Mouse (Mus musculus): Measurements from ENCODE around the gene Eci1. TPM values are rescaled to one million over a fixed set of nuclear protein-coding genes. Genes with fewer than 3 reads are reported as not detected.

The Eci1 gene
- total and polyA plus RNA-seq, 2 experiments from 2014 or later: 22.0 to 30.0 TPM

GRCm38 (mm10) chr17:24485090-24485860 is 58.8 kb downstream of the Eci1 start:
- no peak overlapping the region for H3K4me3 ChIP-seq (ENCODE audit: low read depth, low read length)
- no peak for ATAC-seq
- peak overlapping the region; percentile 3; the same call in 1 of the 2 replicates for H3K9ac ChIP-seq
- peaks cover 14% of the 10 kb centered on the region; the same call in 1 of the 2 replicates for H3K4me1 ChIP-seq (ENCODE audit: insufficient read depth)
- TF ChIP-seq CTCF (IDR thresholded peaks at IDR 0.05; ENCODE audit: low read depth): no peak
- 0 out of 2 replicates have a peak overlapping the region, but pooled peaks have one; percentile 29 for H3K27ac ChIP-seq (ENCODE audit: low read depth, low read length)
- no peaks in the 10 kb centered on the region for H3K27me3 ChIP-seq (ENCODE audit: insufficient read depth, low read length)
- peak; percentile 59 for DNase-seq
- no peaks in the 10 kb centered on the region for H3K36me3 ChIP-seq (ENCODE audit: insufficient read depth)
- WGBS: 43% methylated on average over 11 of the region's 11 CpGs
- H3K9me3 ChIP-seq (ENCODE audit: low read length): no peaks in the 10 kb centered on the region
- H3K4me2 ChIP-seq (ENCODE audit: low read depth): no peak overlapping the region

GRCm38 (mm10) chr17:24488186-24488661 is 61.8 kb downstream of the Eci1 start, which contains the start of gene Caskin1:
Gene Caskin1, plus strand, starts transcription at chr17:24488601.
- no peaks in the 10 kb centered on the region for H3K27me3 ChIP-seq (ENCODE audit: insufficient read depth, low read length)
- under 1% methylated on average over 30 of the region's 45 CpGs for WGBS
- H3K36me3 ChIP-seq (ENCODE audit: insufficient read depth): no peaks in the 10 kb centered on the region
- ATAC-seq (peak; percentile 62), DNase-seq (peak; percentile 64)
- peaks cover 18% of the 10 kb centered on the region for H3K4me1 ChIP-seq (ENCODE audit: insufficient read depth)
- no peaks in the 10 kb centered on the region for H3K9me3 ChIP-seq (ENCODE audit: low read length)
- peak within 1 kb of the TSS; percentile 82 for H3K4me3 ChIP-seq (ENCODE audit: low read depth, low read length)
- peak within 1 kb of the TSS; percentile 94 for H3K9ac ChIP-seq
- peak within 1 kb of the TSS; percentile 94 for H3K27ac ChIP-seq (ENCODE audit: low read depth, low read length)
- TF ChIP-seq CTCF (IDR thresholded peaks at IDR 0.05; ENCODE audit: low read depth): no peak
- H3K4me2 ChIP-seq (ENCODE audit: low read depth): peak within 1 kb of the TSS; percentile 88

GRCm38 (mm10) chr17:24488662-24489264 is 62.3 kb downstream of the Eci1 start:
- DNase-seq: peak; percentile 70
- Histone ChIP-seq H3K9me3 (ENCODE audit: low read length) (no peaks in the 10 kb centered on the region), H3K27me3 (ENCODE audit: insufficient read depth, low read length) (no peaks in the 10 kb centered on the region), H3K4me3 (ENCODE audit: low read depth, low read length) (peak overlapping the region; percentile 82), H3K36me3 (ENCODE audit: insufficient read depth) (no peaks in the 10 kb centered on the region), H3K9ac (peak overlapping the region; percentile 94), H3K27ac (ENCODE audit: low read depth, low read length) (peak overlapping the region; percentile 94), H3K4me2 (ENCODE audit: low read depth) (peak overlapping the region; percentile 88), H3K4me1 (ENCODE audit: insufficient read depth) (peaks cover 18% of the 10 kb centered on the region)
- ATAC-seq: peak; percentile 80
- WGBS: 3% methylated on average over 51 of the region's 81 CpGs
- TF ChIP-seq CTCF (IDR thresholded peaks at IDR 0.05; ENCODE audit: low read depth): no peak

Other genes starting within 250 kb of the Eci1 start
- 94.5 and 113 TPM in 2 replicates for gene Tbc1d24, start 221.1 kb upstream of the Eci1 start, total RNA-seq (2014; rRNA removed)
- gene Tbc1d24, start 221.1 kb upstream of the Eci1 start, polyA plus RNA-seq (2015; fragmentation: Nextera tagmentation; extraction: Ambion mirVana): 15.7 and 23.5 TPM in 2 replicates
- gene Ntn3, start 217.1 kb upstream of the Eci1 start, total RNA-seq (2014; rRNA removed): 18.3 and 19.6 TPM in 2 replicates
- 2.9 and 4.0 TPM in 2 replicates for gene Ntn3, start 217.1 kb upstream of the Eci1 start, polyA plus RNA-seq (2015; fragmentation: Nextera tagmentation; extraction: Ambion mirVana)
- gene Tedc2, start 205.8 kb upstream of the Eci1 start, total RNA-seq (2014; rRNA removed): 19.7 and 20.1 TPM in 2 replicates
- gene Tedc2, start 205.8 kb upstream of the Eci1 start, polyA plus RNA-seq (2015; fragmentation: Nextera tagmentation; extraction: Ambion mirVana): 9.6 and 10.0 TPM in 2 replicates
- gene Ccnf, start 175.2 kb upstream of the Eci1 start, total RNA-seq (2014; rRNA removed): 6.2 and 7.4 TPM in 2 replicates
- 4.1 and 6.9 TPM in 2 replicates for gene Ccnf, start 175.2 kb upstream of the Eci1 start, polyA plus RNA-seq (2015; fragmentation: Nextera tagmentation; extraction: Ambion mirVana)
- gene Abca17, start 75.6 kb upstream of the Eci1 start, total RNA-seq (2014; rRNA removed): 0.38 and 0.62 TPM in 2 replicates
- gene Abca17, start 75.6 kb upstream of the Eci1 start, polyA plus RNA-seq (2015; fragmentation: Nextera tagmentation; extraction: Ambion mirVana): 0.70 and 0.86 TPM in 2 replicates
- 53.0 and 71.2 TPM in 2 replicates for gene Abca3, start 74.7 kb upstream of the Eci1 start, total RNA-seq (2014; rRNA removed)
- 15.5 and 22.9 TPM in 2 replicates for gene Abca3, start 74.7 kb upstream of the Eci1 start, polyA plus RNA-seq (2015; fragmentation: Nextera tagmentation; extraction: Ambion mirVana)
- 289 and 291 TPM in 2 replicates for gene Rnps1, start 12.1 kb upstream of the Eci1 start, total RNA-seq (2014; rRNA removed)
- gene Rnps1, start 12.1 kb upstream of the Eci1 start, polyA plus RNA-seq (2015; fragmentation: Nextera tagmentation; extraction: Ambion mirVana): 361 and 363 TPM in 2 replicates
- gene Dnase1l2, start 16.5 kb downstream of the Eci1 start, total RNA-seq (2014; rRNA removed): 4.7 and 6.2 TPM in 2 replicates
- gene Dnase1l2, start 16.5 kb downstream of the Eci1 start, polyA plus RNA-seq (2015; fragmentation: Nextera tagmentation; extraction: Ambion mirVana): 0.82 and 0.92 TPM in 2 replicates
- gene E4f1, start 43.7 kb downstream of the Eci1 start, total RNA-seq (2014; rRNA removed): 34.2 and 37.5 TPM in 2 replicates
- gene E4f1, start 43.7 kb downstream of the Eci1 start, polyA plus RNA-seq (2015; fragmentation: Nextera tagmentation; extraction: Ambion mirVana): 9.2 and 25.6 TPM in 2 replicates
- gene Pgp, start 43.8 kb downstream of the Eci1 start, total RNA-seq (2014; rRNA removed): 37.8 and 39.5 TPM in 2 replicates
- 68.1 and 72.5 TPM in 2 replicates for gene Pgp, start 43.8 kb downstream of the Eci1 start, polyA plus RNA-seq (2015; fragmentation: Nextera tagmentation; extraction: Ambion mirVana)
- gene Bricd5, start 47.2 kb downstream of the Eci1 start, total RNA-seq (2014; rRNA removed): 1.2 and 2.0 TPM in 2 replicates
- 1.6 and 4.3 TPM in 2 replicates for gene Bricd5, start 47.2 kb downstream of the Eci1 start, polyA plus RNA-seq (2015; fragmentation: Nextera tagmentation; extraction: Ambion mirVana)
- gene Mlst8, start 52.4 kb downstream of the Eci1 start, total RNA-seq (2014; rRNA removed): 36.5 and 45.5 TPM in 2 replicates
- 23.9 and 28.2 TPM in 2 replicates for gene Mlst8, start 52.4 kb downstream of the Eci1 start, polyA plus RNA-seq (2015; fragmentation: Nextera tagmentation; extraction: Ambion mirVana)
- 90.0 and 113 TPM in 2 replicates for gene Caskin1, start 62.0 kb downstream of the Eci1 start, total RNA-seq (2014; rRNA removed)
- gene Caskin1, start 62.0 kb downstream of the Eci1 start, polyA plus RNA-seq (2015; fragmentation: Nextera tagmentation; extraction: Ambion mirVana): 14.9 and 25.3 TPM in 2 replicates
- 145 and 168 TPM in 2 replicates for gene Traf7, start 101.3 kb downstream of the Eci1 start, total RNA-seq (2014; rRNA removed)
- 81.4 and 82.0 TPM in 2 replicates for gene Traf7, start 101.3 kb downstream of the Eci1 start, polyA plus RNA-seq (2015; fragmentation: Nextera tagmentation; extraction: Ambion mirVana)
- gene Rab26, start 107.6 kb downstream of the Eci1 start, total RNA-seq (2014; rRNA removed): 5.0 and 7.1 TPM in 2 replicates
- 10.1 and 12.4 TPM in 2 replicates for gene Rab26, start 107.6 kb downstream of the Eci1 start, polyA plus RNA-seq (2015; fragmentation: Nextera tagmentation; extraction: Ambion mirVana)
- 48.9 and 58.8 TPM in 2 replicates for gene Pkd1, start 123.2 kb downstream of the Eci1 start, total RNA-seq (2014; rRNA removed)
- gene Pkd1, start 123.2 kb downstream of the Eci1 start, polyA plus RNA-seq (2015; fragmentation: Nextera tagmentation; extraction: Ambion mirVana): 4.9 and 8.9 TPM in 2 replicates
- gene Tsc2, start 206.0 kb downstream of the Eci1 start, total RNA-seq (2014; rRNA removed): 81.2 and 92.6 TPM in 2 replicates
- 44.2 and 56.2 TPM in 2 replicates for gene Tsc2, start 206.0 kb downstream of the Eci1 start, polyA plus RNA-seq (2015; fragmentation: Nextera tagmentation; extraction: Ambion mirVana)
- 10.1 and 10.2 TPM in 2 replicates for gene Nthl1, start 206.0 kb downstream of the Eci1 start, total RNA-seq (2014; rRNA removed)
- 8.6 and 9.8 TPM in 2 replicates for gene Nthl1, start 206.0 kb downstream of the Eci1 start, polyA plus RNA-seq (2015; fragmentation: Nextera tagmentation; extraction: Ambion mirVana)
- 43.5 and 54.5 TPM in 2 replicates for gene Slc9a3r2, start 223.7 kb downstream of the Eci1 start, total RNA-seq (2014; rRNA removed)
- gene Slc9a3r2, start 223.7 kb downstream of the Eci1 start, polyA plus RNA-seq (2015; fragmentation: Nextera tagmentation; extraction: Ambion mirVana): 42.0 and 48.3 TPM in 2 replicates
- not detected in 2 replicates for gene Npw, start 231.8 kb downstream of the Eci1 start, total RNA-seq (2014; rRNA removed)
- gene Npw, start 231.8 kb downstream of the Eci1 start, polyA plus RNA-seq (2015; fragmentation: Nextera tagmentation; extraction: Ambion mirVana): 0.64 and 0.96 TPM in 2 replicates
- 31.2 and 41.5 TPM in 2 replicates for gene Zfp598, start 243.0 kb downstream of the Eci1 start, total RNA-seq (2014; rRNA removed)
- gene Zfp598, start 243.0 kb downstream of the Eci1 start, polyA plus RNA-seq (2015; fragmentation: Nextera tagmentation; extraction: Ambion mirVana): 14.6 and 15.0 TPM in 2 replicates

Measured in forebrain, postnatal 0 days (tissue).